Mouse (Mus musculus): ENCODE measurements at regions not wholly inside any gene's neighbourhood (a gene's known extent, or its start where the extent isn't known, plus 50 kb on each side); places are given as distances from the start of the nearest gene placed in this dataset.

DNA sequence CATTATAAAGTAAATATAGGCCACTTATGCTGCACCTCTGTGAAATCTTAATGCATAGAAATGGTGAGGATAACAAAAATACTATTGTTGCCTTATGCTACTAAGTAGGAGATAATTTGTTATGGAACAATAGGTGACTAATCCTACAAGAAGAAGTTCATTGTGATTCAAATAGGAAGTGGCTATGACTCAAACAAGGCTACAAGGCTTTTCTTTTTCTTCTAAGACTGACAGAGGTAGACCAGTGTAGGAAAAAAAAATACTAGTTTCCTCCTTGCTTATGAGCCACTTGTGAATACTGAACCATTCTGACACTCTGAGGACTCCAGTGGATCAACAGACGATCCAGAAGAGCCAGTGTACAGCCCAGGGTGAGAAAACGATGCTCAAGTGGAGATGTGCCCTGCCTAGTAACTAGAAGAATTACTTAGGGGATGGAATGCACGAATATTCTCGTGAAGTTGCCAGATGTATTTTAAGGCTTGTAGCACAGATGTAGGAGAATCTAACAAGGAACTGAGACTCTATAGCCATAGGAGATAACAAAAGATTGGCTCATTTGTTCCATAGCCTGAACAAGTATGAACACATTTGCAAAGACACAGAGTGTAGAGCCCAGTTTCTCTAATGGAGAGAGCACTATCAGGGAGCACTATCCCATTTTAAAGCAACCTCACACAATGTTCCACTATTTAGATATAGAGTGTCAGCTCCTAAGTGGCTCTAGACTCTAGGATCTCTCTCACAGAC lies 60.3 kb downstream of the Fzd1 start:
- no peak for DNase-seq (ENCODE audit: low spot score in 2 of 2)

DNA sequence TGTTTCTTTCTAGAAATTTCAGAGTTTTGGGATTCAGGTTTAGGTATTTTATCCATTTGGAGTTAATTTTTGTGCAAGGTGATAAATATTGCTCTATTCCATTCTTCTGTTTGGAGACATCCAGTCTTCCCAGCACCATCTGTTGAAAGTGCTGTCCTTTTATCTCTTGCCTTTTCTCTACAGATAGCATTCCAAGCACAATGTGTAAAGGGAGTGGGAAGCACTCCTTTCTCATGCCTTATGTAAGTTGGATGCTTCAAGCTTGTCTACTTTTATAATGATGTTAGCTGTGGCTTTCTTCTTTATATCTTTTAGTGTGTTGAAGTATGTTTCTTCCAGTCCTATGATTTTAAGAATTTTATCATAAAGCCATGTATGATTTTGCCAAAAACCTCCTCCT lies 61.1 kb downstream of the Fzd1 start:
- DNase-seq (ENCODE audit: low spot score in 2 of 2): no peak

DNA sequence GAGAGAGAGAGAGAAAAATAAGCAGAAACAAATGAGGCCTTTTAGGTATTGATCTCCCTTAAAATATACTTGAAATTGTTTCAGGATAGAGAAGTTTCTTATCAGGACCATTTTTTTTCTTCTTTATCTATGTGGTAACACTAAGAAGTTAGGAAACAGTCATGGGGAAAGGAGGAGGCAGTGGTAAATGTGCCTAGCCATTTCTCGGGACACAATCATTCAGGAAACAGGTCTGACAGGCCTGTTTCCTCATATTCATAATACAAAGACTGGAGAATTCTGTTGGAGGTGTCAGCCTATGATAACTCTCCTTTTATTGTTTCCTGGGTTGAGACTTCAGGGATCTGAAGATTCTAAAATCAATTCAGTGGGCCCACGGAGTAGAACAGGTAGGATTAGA lies 68.7 kb downstream of the Fzd1 start:
- no peak for DNase-seq (ENCODE audit: low spot score in 2 of 2)

DNA sequence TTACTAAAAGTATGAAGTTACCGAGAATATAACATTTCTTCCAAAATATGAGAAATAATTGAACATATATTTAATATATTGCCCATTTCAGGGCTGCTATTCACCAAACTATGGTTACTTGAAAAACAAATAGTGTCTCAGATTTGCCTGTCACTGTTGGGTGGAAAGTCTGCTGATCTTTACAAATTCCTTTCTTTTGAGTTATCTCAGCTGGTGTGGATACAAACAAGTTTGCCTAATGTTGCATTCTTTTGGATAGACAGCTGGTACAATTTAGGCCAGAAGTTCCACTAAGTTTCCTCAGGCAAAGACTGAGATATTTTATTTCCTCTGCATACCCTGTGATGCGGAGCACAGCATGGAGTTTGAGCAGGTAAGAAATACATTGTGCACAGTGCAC lies 82.5 kb downstream of the Fzd1 start:
- DNase-seq (ENCODE audit: low spot score in 2 of 2): no peak

DNA sequence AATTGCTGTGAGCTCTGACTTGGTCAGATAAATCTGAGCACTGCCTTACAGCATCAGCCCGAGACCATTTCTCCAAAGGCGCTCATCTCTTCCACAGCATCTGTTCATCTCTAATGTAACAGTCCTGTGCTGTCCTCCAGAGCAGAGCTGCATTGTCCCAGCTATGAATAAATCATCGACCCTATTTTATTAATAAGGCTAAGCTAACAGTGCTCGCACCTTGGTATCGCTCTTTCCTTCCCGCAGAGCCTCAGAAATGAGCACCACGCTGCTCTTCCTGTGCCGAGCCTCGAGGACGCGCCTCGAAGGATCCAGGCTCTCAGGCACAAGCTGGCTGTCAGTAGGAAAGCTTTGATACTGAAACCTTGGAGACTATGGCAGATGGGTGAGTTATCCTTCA lies 91.5 kb downstream of the Fzd1 start:
- no peak for DNase-seq (ENCODE audit: low spot score in 2 of 2)

DNA sequence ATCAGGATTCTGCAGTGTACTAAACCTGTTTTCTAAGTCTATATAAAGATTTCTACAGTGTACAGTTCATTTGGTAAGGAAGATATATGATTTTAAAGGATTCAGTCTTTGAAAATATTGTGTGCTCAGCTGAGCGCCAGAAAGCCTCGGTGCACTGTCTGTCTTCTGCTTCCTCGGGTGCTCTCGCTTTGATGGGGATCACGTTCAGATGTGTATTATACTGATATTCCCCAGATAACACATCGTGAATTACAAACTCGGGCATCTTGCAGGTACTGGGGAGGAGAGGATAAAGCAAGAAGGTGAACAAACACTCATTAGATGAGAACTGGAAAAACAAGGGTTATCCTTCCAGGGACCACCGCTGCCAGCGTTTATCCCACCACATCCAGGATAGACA lies 91.9 kb downstream of the Fzd1 start:
- no peak for DNase-seq (ENCODE audit: low spot score in 2 of 2)

DNA sequence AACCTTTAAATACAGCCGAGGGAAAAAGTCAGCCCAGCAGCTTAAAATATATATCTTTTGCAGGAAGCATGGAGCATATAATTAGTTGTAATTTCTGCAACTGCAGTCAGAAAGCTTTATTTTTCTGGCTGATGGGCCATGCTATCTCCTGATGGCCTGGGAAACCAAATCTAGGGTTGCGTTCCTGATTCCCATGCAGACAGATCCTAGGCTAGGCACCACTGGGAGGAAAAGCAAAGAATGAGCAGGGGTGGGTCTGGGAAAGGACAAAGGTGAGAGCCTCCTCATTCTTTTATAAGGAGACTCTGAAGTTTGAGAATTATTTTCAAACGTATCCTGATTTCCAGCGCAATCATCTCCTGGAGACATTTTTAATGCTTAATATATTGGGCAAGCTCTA lies 92.9 kb downstream of the Fzd1 start:
- no peak for DNase-seq (ENCODE audit: low spot score in 2 of 2)

DNA sequence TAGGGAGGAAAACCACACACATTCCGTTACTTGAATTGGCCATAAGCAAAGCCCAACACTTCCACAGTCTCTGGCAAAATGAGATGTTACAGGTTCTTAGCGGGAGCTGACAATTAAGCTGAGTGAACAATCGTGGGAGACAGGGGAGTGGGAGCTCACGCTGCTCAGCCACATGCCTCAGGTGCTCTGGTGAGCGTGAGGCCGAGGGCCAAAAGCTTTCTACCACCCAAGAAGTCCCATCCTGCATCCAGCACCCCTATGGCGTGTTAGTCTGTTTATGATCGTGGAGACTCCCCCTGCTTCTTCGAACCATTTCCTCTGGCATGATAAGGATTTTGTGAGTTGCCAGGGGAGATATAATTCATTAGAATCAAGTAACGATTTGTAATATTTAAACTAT lies 93.3 kb downstream of the Fzd1 start:
- no peak for DNase-seq (ENCODE audit: low spot score in 2 of 2)

DNA sequence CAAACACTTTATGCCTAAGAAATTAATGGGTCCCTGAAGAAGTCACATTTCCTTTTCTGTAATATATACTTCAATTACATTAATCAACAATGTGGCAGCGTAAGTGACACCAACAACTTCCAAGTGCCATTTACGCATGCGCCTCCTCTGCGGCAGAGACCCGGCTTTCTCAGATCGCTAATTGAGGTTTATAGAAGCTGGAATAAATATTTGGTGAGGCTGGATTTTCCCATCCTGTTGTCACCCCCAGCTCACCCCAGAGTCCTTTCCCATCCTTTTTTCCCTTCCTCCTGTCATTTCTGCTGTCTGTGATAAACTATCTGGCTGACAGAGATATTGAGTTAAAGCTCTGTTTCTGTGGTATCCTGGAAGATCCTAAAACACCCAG lies 95.6 kb downstream of the Fzd1 start:
- no peak for DNase-seq (ENCODE audit: low spot score in 2 of 2)

DNA sequence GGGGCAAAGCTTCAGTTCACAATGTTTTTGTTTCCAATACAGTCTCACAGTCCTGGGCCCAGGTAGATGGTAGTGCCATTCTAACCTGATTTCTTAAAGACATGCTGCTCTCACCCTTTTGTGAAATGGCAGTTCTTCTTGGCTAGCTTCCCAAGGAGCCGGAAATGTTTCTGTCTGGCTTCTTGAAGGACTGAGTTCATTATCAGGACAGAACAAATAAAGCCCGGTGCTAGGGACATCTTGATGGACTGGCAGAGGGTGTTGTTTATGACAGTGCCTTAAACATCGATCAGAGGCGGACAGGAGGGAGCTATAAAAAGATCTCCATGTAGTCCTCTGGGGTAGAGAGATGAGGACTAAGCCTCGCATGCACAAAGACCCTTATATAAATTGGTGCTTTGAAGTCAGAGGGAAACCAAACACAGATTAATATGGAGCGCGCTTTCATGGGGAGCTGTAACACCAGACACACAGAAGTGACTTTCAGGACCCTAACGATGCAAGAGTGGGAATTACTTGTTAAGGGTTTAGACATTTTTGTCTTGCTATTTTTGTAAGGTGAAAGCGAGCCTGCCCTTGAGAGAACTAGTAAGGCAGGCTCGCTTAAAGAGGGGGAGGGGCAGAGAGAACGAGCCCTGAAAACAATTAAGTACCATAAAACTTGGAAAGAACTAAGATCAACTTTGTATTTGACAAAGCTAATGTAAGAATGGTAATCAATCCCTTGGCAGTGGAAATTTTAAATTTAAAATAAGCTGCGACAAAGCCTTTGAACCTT lies 96.2 kb downstream of the Fzd1 start:
- DNase-seq (ENCODE audit: low spot score in 2 of 2): no peak

DNA sequence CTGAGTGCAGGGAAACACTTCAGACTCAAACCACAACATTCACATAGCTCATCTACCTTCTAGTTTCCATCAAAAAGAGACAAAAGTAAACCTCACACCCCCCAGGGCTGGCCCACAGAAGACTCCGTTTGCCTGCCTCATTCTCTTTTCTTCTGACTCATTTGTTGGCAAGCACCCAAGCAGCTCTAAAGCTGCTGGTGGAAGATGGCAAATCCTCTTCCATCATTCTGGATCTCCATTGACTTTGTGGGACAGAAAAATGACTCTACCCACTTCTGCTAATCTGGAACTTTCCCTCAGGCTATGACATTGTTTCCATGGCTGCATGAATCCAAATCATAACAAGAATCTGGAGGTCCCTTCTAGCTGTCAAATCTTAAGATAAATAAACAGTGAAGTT lies 99.9 kb downstream of the Fzd1 start:
- no peak for DNase-seq (ENCODE audit: low spot score in 2 of 2)

DNA sequence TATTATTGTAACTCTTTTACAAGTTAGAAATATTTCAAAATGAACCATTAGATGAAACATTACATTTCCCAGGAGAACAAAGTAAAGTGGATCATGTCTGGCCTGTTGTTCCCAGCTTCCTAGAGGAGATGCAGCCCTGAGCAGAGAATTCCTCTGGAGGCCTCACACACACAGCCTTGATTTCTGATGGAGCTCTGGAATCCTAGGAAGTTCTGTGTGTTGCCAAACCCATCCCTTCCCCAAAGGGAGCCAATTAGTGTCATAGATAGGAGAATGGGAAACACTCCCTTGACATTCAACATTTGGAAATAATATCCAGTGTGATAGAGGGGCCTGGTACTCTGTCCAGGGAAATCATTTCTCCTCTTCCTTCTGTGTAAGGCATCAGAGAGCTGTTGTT lies 103.6 kb downstream of the Fzd1 start:
- no peak for DNase-seq (ENCODE audit: low spot score in 2 of 2)

DNA sequence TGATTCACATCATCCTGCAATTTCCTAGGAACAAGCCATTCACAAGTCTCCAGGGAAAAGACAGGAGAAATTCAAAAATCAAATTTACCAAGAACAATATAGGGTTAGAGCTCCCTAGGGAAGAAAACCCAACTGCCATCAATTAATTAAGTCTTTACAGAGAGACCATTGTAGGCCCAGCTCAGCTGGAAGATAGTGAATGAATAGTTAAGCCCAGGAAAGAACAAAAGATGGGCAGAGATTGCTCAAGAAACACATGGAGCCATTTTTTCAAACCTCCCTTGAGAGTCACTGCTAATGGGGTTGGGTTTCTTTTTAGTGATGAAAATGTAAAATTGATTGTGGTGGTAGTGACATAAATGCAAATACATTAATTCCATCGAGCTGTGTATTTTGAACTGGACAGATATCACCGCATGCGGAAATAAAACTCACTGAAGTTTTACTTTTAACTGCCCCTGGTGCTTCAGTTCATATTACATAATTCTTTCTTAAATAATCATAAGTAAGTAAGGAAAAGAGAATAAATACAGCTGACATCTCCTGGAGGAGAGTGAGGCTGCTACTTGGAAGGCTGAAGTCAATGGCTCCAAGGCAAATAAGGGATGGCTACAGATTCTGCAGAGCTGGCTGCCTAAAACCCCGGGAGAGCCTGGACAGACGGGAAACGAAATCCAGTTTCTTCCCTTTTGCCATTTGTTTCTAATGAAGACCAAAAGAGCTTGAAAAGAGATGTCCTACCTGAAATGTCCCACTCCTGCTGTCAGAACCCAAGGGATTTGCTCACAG lies 106.5 kb downstream of the Fzd1 start:
- no peak for DNase-seq (ENCODE audit: low spot score in 2 of 2)

DNA sequence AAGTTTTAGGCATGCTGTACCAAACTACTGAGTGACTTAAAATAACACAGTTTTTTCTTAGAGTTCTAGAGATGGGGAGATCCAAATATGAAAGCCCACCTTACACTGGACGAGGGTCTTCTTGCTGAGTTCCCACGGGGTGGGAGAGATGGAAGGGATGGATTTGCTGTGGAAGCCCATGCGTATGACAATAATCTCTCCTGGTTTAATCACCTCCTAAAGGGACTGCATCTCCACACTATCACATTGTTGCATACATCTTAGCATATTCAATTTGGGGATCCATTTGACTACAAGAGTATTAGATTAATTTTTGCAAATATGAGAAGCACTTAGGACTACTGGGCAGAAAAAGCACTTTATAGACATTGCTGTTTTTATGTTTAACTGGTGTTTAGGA lies 107.1 kb downstream of the Fzd1 start:
- no peak for DNase-seq (ENCODE audit: low spot score in 2 of 2)

DNA sequence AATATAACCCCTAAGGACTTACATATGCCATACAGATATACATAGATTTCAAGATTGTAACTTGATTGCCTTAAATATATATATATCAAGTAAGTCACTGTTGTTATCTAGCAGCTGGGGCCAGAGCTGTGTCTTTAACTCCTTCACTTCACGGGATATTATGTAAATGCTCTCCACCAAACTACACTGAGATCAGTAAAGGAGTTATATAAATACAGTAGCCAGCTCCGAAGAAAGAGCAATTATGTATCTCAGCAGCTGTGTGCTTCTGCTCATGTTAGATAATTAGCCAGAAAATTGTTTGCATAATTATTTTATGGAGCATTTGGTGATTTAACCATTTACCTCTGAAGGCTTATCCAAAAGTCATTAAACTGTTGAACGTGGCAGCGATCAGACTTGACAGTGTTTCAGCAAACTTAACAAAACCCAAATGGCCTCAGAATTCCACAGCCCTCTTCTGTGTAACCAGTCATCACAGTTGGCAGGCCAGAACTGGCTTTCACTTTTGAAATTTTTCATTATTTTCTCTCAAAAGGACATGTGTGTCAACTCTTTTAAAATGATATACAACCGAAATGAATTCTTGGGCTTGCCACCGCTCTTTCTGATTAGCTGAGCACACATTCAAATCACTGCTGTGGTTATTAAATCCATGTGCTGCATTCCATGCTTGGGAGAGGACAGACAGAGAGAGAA lies 107.8 kb downstream of the Fzd1 start:
- no peak for DNase-seq (ENCODE audit: low spot score in 2 of 2)

DNA sequence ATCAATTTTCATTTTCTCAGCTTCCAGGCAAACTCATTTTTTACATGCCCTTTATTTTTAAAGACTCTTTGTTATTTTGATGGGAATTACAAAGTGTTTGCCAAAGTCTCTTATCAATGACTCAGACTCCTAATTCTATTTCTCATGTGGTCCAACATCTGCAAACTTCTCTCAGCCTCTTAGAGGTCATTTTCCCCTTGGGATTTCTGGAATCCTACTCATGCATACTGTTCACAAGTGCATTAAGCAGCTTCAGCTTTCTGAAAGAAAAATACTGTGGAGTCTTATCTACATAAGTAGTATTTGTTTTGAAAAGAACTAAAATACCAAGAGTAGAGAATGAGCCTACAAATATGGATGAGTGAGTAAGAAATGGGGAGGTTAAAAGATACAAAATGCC lies 116.8 kb downstream of the Fzd1 start:
- DNase-seq (ENCODE audit: low spot score in 2 of 2): no peak

DNA sequence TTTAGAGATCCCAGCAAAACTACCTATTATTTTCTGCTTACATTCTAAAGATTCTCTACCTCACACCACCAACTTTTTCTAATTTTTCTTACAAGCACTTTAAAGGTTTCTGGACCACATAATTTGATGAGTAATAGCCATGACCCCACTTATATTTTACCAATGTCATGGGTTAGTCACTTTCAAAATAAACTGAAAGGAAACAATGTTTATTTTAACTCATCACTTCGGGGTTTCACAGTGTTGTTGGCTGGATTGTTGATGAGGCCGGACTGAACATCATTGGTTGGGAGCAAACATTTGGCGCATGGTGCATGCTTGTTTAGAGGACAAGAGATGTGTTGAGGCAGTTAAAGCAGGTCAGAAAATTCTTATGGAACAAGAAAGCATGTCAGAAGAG lies 124.1 kb downstream of the Fzd1 start:
- no peak for DNase-seq (ENCODE audit: low spot score in 2 of 2)

DNA sequence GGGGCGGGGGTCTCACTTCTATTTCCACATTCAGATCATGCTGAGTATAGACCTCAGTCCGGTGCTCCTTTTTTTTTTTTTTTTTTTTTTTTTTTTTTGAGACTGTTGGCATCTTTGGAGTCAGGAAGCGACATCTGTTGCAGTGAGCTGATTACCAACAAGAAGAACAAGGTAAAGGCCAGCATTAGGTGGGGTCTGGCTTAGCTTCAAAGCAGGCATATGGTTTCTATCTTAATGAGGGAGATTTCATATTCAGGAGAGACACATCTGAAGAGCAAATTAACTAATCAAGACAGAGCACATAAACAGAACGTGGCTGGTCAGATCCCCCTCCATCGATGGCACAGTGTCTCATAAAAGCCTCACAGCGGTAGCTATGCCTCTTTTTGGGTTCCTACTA lies 132.6 kb downstream of the Fzd1 start:
- DNase-seq (ENCODE audit: low spot score in 2 of 2): no peak

DNA sequence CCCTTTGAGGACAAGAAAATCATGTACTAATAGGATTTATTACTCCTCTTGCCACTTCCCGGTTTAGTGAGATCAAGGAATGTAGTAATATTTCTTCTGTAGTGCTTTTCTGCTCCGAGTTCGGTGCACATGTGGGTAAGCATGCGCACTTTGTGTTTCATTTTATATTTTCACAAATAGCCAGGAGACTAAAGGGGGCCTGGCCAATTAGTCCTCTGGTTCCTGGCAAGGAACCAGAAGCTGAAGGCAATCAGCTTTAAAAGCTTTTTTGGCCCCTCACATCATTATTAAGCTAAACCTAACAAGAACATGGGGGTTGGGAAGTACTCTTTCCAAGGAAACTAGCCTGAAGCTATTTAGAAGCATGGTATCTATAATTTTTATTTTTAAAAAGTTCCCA lies 134.2 kb downstream of the Fzd1 start:
- DNase-seq (ENCODE audit: low spot score in 2 of 2): no peak

DNA sequence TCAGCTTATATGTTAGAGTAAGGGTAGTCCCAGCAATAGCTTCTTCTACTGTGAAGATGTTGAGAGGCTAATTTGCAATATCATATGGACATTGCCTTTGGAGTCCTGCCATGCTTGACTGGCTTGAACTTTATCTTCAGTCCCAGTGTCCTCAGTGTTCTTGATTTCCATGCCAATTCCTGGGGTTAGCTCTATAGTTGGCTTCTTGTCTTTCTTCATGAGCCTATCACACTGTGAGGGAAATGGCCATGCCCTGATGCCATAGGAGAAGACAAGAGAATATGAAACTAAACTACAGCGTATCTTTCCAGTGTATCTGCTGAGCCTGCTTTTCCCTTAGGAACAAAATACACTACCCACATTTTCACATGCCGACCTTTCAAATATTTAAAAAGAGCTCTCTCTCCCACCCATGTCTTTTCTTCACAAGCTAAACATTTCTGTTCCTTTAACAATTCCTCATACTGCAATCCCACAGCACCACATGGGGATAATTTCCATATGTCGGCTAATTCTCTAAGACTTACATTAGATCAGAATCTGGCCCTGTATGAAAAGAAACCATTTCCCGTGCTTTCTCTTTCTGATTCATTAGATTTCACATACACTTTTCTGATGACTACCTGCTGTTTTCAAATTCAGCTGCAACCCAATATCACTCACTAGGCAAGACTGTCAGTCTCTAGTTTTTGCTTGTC lies 137.2 kb downstream of the Fzd1 start:
- DNase-seq (ENCODE audit: low spot score in 2 of 2): no peak

DNA sequence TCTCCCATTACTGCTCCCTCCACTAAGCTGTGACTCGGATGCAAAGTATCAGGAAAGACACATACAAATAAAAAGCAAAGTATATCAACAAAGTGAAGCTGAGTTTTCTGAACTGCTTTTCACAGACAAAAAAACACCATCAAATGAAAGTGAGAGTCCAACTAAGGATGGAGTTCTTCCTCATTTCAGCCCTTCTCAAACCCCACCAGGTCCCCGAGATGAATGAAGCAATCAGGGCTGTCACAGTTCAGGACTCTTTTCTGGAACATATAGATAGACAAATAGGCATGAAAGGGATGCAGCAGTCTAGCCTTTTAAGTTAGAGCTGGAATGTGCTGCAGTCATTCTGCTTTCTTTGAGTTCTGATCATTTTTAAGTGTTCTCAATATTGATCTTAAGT lies 142.6 kb downstream of the Fzd1 start:
- DNase-seq (ENCODE audit: low spot score in 2 of 2): no peak

DNA sequence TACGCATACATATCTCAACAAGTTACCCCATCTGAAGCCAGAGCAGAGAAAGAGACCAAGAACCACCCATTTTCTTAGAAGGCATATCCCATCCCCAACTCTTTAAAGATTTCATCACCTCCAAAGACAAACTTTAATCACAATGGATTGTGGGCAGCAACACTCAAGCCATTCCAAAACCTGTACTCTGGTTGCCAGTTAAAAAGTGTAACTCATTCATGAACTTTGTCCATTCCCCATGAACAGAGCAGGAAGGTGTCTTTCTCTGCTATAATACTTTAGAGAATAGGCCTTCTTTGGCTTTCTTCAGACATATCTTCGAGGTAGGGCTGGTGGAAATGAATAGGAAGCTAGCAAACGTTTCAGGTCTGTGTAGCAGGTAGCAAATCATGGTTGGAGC lies 160.4 kb downstream of the Fzd1 start:
- DNase-seq (ENCODE audit: low spot score in 2 of 2): no peak
